Mouse (Mus musculus): ENCODE data around the gene Tbrg4.

- TF ChIP-seq CTCF (IDR thresholded peaks at IDR 0.05; ENCODE audit: borderline replicate concordance, control insufficient read depth, extremely low read depth, insufficient read depth, low read length, poor library complexity) (no peak), POLR2A (IDR thresholded peaks at IDR 0.05; ENCODE audit: control insufficient read depth, extremely low read depth, insufficient read depth, low read length, poor library complexity) (no peak)
These were observed 48.8 kb upstream of the Tbrg4 start for GRCm38 (mm10) chr11:6674701-6675100.

Measured in thymus, adult 2 months (tissue).